Mouse (Mus musculus) erythroblast, embryonic 14.5 days (primary cell): Measurements from ENCODE around the gene Ppargc1a.

Experiments used
- GATA1 ChIP-seq: IDR thresholded peaks from 2 replicates; pipeline ENCODE4 v1.6.1; 2012; ENCODE audit warnings: low read length, inconsistent platforms, mixed read lengths
- TAL1 ChIP-seq: IDR thresholded peaks from 3 replicates; pipeline ENCODE4 v1.6.1; 2012; ENCODE audit warnings: low read length, inconsistent platforms, mixed read lengths

DNA sequence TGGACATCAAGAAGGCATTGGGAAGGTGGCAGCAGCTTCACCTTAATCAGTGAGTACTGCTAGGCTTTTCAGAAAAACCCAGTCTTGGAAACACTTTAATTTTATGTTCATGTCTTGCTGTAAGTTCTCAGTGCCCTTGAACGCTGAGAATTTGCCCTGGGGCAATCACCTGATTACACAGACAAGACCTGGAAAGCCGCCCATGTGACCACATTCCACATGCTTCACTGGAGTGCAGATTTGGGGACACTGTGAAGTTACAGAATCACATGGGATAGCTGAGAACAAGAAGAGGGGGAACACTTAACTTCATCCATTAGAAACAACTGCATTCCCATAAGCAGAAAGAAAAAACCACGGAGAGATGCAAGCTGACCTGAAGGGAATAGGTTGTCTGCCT lies 115.5 kb downstream of the Ppargc1a start:
- TF ChIP-seq GATA1 = no peak
- no peak for TF ChIP-seq TAL1
